Mouse (Mus musculus): ENCODE results near the gene Ttc38.

- no peak for TF ChIP-seq MYOG (IDR thresholded peaks at IDR 0.05; ENCODE audit: control insufficient read depth in 1 of 3, insufficient read depth in 1 of 3, insufficient read length in 2 of 3, low read depth in 2 of 3)
- no peak for TF ChIP-seq POLR2A (IDR thresholded peaks at IDR 0.05; ENCODE audit: insufficient read length, low read depth)
- no peak for TF ChIP-seq TCF12 (IDR thresholded peaks at IDR 0.05; ENCODE audit: insufficient read depth, poor library complexity, severe bottlenecking)
- TF ChIP-seq MYOD1 (IDR thresholded peaks at IDR 0.05; ENCODE audit: control insufficient read depth in 1 of 3, insufficient read length in 2 of 3, low read depth in 2 of 3), result no peak
- no peak for TF ChIP-seq POLR2AphosphoS2 (IDR thresholded peaks at IDR 0.05; ENCODE audit: insufficient read length, low read depth)
- TF ChIP-seq CEBPB (IDR thresholded peaks at IDR 0.05; ENCODE audit: insufficient read depth, poor library complexity, severe bottlenecking), result no peak
- TF ChIP-seq MAX (IDR thresholded peaks at IDR 0.05; ENCODE audit: low read depth), result no peak
- TF ChIP-seq TCF3 (IDR thresholded peaks at IDR 0.05; ENCODE audit: insufficient read length, low read depth), result no peak
- TF ChIP-seq E2F4 (IDR thresholded peaks at IDR 0.05; ENCODE audit: insufficient read depth), result no peak
- no peak for TF ChIP-seq USF1 (IDR thresholded peaks at IDR 0.05; ENCODE audit: low read depth)
Observed at GRCm38 (mm10) chr15:85885606-85886005, 53.5 kb downstream of the Ttc38 start.

Data from myocyte (in vitro differentiated cells).